Mouse (Mus musculus): Measurements from ENCODE around the gene Slc20a1. TPM values are rescaled to one million over a fixed set of nuclear protein-coding genes. Genes with fewer than 3 reads are reported as not detected.

Slc20a1 gene
- total RNA-seq, 2 experiments from 2014 or later, result 9.3 to 13.6 TPM

DNA sequence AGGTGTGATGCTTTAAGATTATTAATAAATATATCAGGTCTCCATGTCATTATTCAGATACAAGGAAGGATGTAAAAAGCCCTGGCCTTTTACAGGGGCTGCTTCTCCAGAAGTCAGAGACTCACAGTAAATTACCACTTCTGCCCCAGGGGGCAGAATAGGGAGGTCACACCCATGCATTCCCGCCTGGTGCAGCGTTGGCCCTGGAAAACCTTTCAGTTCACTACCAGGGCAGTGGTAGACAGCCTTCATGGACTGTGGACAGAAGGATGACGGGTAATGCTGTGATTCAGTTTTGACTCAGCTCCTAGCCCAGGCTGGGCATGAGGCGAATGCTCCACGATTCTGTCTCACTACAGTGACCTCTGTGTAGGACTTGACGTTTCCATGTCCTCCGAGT is 47.9 kb downstream of the Slc20a1 start:
- intact Hi-C loops (cut with DNase I), result no loop called here
- DNase-seq, result no peak

DNA sequence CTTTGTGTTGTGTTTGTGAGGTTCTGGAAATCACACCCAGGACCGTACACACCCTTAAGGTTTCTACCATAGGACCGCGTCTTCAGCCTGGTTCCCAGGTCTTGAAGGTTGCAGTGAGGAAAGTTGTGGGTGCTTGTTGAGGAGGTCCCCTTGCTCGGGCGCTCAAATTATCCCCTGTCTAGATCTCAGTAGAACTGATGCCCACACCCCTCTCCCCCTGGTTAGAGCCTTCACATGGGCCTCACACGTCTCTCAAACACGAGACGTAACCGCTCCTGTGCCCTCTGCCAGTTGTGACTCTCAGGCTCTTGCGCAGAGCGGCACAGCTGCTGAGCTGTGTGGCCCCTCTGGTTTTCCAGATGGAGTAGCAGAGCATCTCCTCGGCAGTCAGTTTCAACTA is 48.4 kb downstream of the Slc20a1 start:
- DNase-seq, result no peak
- intact Hi-C loops (cut with DNase I), result no loop called here

DNA sequence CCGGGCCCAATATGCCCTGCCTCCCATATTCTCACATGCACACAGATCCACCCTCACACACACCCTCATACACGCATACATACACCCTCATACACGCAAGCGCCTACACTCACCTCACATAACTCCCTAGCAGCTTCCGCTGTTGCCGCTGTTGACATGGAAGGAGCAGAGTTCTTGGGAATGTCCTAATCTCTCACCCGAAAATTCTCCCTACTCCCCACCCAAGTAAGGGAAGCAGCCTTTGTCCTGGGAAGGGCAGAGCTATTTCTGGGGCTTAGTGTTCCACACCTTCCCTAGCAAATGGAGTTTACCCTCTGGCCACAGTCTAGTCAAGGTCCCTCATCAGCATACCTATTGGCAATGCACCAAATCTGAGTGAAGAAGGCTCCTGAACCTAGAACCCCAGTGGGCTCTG is 49.1 kb downstream of the Slc20a1 start:
- no peak for DNase-seq
- intact Hi-C loops (cut with DNase I), result no loop called here

DNA sequence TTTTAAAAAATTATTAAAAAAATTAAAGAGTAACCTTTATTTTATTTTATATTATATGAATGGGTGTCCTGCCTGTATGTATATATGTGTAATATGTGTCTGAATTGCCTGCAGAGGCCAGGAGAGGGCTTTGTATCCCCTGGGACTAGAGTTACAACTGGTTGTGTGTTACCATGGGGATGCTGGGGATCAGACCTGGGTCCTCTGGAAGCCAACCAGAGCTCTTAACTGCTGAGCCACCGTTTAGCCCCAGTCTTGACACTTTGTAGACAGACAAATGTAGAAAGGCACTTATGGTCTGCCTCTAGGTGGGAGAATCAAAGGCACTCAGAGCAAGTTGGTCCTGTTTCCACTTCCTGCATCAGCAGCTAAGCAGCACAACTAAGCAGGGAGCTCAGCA is 50.8 kb downstream of the Slc20a1 start:
- DNase-seq, result no peak
- intact Hi-C loops (cut with DNase I), result no loop called here

DNA sequence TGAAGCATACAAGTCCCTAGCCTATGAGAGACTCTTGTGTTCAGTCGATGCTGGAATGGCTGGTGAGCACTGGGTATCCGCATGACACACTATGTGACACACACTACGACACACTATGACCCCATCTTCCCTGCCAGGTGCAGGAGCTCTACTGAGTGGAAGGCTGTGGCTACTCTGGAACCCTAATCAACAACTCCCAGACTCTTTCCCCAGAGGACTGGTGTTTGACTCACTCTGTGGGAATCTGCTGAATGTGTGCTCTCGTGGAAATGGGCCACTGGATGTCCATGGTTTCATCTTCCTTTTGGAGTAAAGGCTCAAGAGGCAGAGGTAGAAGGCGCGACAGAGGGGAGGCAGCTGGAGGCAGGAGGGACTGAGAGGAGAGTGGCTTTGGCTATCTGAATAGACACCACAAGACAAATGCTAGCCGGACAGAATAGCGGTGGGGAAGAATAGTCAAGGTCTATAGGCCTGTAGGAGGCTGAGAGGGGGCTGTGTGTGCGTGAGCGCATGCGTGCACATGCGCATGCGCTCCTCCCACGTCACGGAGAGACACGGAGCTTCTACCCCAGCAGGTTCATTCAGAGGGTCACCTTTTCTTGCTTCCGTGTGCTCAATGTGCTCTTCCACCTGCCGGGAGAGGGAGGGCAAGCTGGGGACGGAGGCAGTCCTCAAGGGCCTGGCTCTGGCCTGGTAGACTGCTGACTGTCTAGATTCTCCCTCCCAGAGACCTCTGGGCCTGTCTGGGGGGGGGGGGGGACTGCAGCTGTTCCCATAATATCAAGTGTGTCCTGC is 54.5 kb downstream of the Slc20a1 start:
- intact Hi-C loops (cut with DNase I), result no loop called here
- no peak for DNase-seq

DNA sequence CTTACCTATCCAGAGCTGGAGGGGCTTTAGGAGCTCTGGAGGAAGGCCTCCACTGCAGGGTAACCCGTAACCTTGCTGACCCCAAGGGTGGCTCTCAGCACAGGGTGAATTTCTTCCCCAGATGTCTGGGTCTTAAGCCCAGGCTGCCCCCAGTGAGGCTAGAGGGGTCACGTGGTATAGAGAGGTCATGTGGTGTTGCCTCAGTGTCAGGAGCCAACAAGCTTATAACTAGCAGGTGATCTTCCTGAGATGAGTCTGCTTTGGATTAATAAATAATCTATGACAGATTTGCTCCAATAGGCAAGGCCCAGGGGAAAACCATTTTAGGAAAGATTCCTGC is 55.0 kb downstream of the Slc20a1 start:
- DNase-seq, result no peak
- intact Hi-C loops (cut with DNase I), result no loop called here

DNA sequence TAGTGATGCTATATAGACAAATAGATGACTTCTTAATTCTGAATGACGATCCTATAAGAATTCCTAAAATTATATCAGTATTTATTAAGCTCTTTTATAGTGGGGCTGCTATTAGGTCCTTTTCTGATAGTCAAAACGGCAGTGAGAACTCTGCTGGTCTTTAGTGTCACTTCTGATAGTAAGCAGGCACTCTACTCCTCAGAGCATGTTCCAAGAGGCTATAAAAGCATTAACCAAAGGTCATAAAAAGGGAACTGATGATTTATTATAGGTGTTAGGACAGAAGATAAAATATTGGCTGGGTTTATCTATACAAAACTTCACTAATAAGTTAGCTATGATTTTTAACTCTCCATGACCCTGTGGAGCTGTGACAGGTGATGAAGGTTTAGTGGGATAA is 55.5 kb downstream of the Slc20a1 start:
- DNase-seq, result no peak

DNA sequence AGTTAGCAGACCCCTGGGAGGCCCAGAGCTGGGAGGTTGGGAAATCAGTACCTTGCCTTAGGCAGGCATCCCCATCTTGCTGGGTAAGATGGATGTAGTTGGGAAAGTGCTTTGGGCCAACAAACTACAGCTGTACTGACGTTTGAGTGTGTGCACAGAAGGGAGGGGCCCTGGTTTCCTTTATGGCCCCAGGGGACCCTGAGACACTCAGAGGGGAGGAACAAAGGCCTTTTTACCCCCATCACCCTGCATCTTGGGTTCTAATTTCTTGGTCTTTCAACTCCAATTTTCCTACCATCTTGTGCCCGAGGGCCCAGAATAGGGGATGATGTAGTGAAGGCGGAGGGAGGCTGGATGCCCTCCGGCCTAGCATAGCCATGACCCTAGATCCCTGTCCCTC is 57.4 kb downstream of the Slc20a1 start:
- DNase-seq, result no peak
- intact Hi-C loops (cut with DNase I), result loop anchor here (5.0 kb wide), 2 partner anchors 169 to 249 kb away; no protein-coding TSS in a partner anchor

More for the DNA sequence above, 55.5 kb downstream of the Slc20a1 start:
- intact Hi-C loops (cut with DNase I), result no loop called here

DNA sequence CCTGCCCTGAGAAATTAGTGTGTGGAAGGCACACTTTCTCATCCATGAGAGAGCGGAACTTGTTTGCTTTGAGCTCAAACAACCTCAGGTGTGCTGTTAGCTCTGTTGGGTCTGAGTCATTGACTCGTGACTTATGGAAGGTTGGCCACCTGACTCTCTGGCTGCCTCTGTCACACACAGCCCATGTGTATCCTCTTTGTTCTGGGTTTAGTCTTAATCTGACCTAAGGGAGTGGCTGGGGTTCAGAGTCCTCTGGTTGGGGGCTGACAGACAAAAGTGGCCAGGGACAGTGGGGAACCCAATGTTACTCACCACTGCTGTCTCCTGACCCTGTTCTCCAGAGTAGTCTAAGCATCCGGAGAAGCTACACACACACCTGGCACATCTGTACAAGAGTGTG is 59.5 kb downstream of the Slc20a1 start:
- intact Hi-C loops (cut with DNase I), result loop anchor here (1.0 to 5.0 kb wide), 4 partner anchors 84 to 310 kb away; no protein-coding TSS in a partner anchor
- DNase-seq, result no peak

DNA sequence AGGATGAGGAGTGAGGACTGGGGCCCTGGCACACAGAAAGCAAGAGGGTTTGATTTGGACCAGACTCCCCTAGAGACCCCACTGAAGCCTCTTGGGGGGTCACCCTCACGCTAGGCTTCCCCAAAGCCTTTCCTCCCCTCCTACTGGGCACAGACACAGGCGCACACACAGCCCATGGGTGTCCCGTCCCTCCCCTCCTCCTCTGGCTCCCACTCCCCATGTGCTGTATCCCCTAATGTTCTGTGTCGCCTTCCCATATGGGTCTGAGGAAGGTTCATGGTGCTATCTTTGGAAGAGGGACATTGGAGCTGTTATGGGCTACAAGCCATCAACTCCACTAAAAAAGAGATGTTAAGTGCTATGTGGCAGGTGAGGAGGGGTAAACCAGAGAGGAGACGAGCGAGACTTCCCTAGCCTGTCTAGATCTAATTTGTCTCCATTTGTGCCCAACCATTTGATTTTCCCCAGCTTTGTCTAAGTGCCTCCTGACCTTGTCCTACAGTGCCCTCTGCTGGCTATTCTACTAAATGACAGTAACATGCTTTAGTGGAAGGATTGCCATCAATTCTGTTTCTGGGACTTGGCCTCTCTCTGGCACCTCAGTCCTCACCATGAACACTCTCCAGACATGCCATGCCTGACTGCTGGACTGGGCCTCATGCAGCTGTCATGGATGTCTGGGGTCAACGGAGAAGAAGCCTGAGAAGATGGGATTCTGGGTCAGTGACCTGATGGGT is 60.1 kb downstream of the Slc20a1 start:
- intact Hi-C loops (cut with DNase I), result loop anchor here (1.0 to 5.0 kb wide), 4 partner anchors 84 to 310 kb away; no protein-coding TSS in a partner anchor
- DNase-seq, result peak; percentile 60 to 68

DNA sequence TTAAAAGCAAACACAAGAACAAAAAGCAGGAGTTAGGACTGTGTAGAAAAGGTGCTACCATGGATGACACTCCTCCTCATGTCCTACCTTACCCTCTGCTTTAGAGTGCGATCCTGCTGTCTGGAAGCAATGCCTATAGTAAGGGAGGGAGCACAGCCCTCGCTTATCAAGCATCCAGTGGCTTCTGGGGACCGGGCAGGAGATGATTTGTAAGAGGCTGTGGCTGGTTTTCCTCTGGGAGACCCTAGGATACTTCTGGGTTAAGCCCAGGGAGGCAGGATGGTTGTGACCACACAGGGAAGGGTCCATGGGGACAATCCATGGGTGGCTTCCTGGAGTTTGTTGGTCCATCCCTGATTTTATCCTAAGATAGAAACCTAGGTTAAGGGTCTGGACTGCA is 62.1 kb downstream of the Slc20a1 start:
- intact Hi-C loops (cut with DNase I), result no loop called here
- DNase-seq, result no peak

Other genes starting within 250 kb of the Slc20a1 start
- gene Zc3h6, start 231.4 kb upstream of the Slc20a1 start, total RNA-seq (2021), result 1 to 10 TPM; 3.2 to 5.5 TPM
- gene Gm10762, start 231.0 kb upstream of the Slc20a1 start, total RNA-seq (2021), result 10 to 100 TPM; 11.7 TPM
- gene Vinac1, start 150.6 kb upstream of the Slc20a1 start, total RNA-seq (2021), result not detected
- 10 to 100 TPM; 18.8 to 19.9 TPM for gene Ttl, start 132.8 kb upstream of the Slc20a1 start, total RNA-seq (2021)
- 10 to 100 TPM; 11.9 to 12.2 TPM for gene Polr1b, start 97.8 kb upstream of the Slc20a1 start, total RNA-seq (2021)
- 10 to 100 TPM; 12.4 to 12.5 TPM for gene Chchd5, start 69.1 kb upstream of the Slc20a1 start, total RNA-seq (2021)
- gene Ckap2l, start 98.4 kb downstream of the Slc20a1 start, total RNA-seq (2021), result under 1 TPM; 0.73 to 0.86 TPM
- gene Il1a, start 111.2 kb downstream of the Slc20a1 start, total RNA-seq (2021), result not detected
- under 1 TPM; 0.43 to 0.58 TPM for gene Il1b, start 172.4 kb downstream of the Slc20a1 start, total RNA-seq (2021)